Mouse (Mus musculus) E14TG2a.4 (cell line): ENCODE data around the gene Htr3a.

ENCODE experiments used
- H3K27me3 ChIP-seq: 2 replicates; pipeline ENCODE4 v1.6.1; 2014; ENCODE audit warnings: low read length, control low read depth; ENCODE audit not compliant: insufficient read depth
- H3K36me3 ChIP-seq: 2 replicates; pipeline ENCODE4 v1.6.1; 2014; ENCODE audit warnings: low read length, control low read depth; ENCODE audit not compliant: insufficient read depth
- H3K4me1 ChIP-seq: replicated peaks from 2 replicates; pipeline ENCODE4 v1.6.1; 2014; ENCODE audit warnings: low read depth, low read length, control low read depth
- H3K4me3 ChIP-seq: replicated peaks from 2 replicates; pipeline ENCODE4 v1.5.1; 2014; ENCODE audit warnings: mild to moderate bottlenecking, low read length
- H3K9me3 ChIP-seq: 2 replicates; pipeline ENCODE4 v1.6.1; 2014; ENCODE audit warnings: low read length, control low read depth
- CTCF ChIP-seq: conservative IDR thresholded peaks from 2 replicates; pipeline ENCODE4 v1.5.1; 2014; ENCODE audit warnings: low read length
- NANOG ChIP-seq: IDR thresholded peaks from 2 replicates; pipeline ENCODE4 v1.6.1; 2014; ENCODE audit warnings: borderline replicate concordance, low read length, mixed read lengths
- POU5F1 ChIP-seq: IDR thresholded peaks from 2 replicates; pipeline ENCODE4 v1.6.1; 2014; ENCODE audit warnings: low read length, borderline replicate concordance

The Htr3a gene

GRCm38 (mm10) chr9:48898551-48898950 lies 12.3 kb downstream of the Htr3a start:
- TF ChIP-seq CTCF (no peak), POU5F1 (no peak), NANOG (no peak)
- Histone ChIP-seq H3K27me3 (peaks cover 12% of the 10 kb centered on the region), H3K4me3 (no peak overlapping the region), H3K36me3 (no peaks in the 10 kb centered on the region), H3K9me3 (peaks cover 3% of the 10 kb centered on the region; the same call in 1 of the 2 replicates), H3K4me1 (peaks cover 15% of the 10 kb centered on the region)

- peaks cover 3% of the 10 kb centered on the region; the same call in 1 of the 2 replicates for H3K9me3 ChIP-seq
- H3K27me3 ChIP-seq: peaks cover 18% of the 10 kb centered on the region
- TF ChIP-seq CTCF (no peak), NANOG (no peak), POU5F1 (no peak)
- H3K4me3 ChIP-seq: no peak overlapping the region
- H3K4me1 ChIP-seq: peaks cover 21% of the 10 kb centered on the region
- H3K36me3 ChIP-seq: no peaks in the 10 kb centered on the region
Observed at GRCm38 (mm10) chr9:48895819-48896536, 14.9 kb downstream of the Htr3a start.

GRCm38 (mm10) chr9:48894755-48895154 lies 16.1 kb downstream of the Htr3a start:
- H3K27me3 ChIP-seq: peaks cover 18% of the 10 kb centered on the region
- H3K9me3 ChIP-seq: peaks cover 3% of the 10 kb centered on the region; the same call in 1 of the 2 replicates
- no peaks in the 10 kb centered on the region for H3K36me3 ChIP-seq
- H3K4me1 ChIP-seq: peaks cover 31% of the 10 kb centered on the region
- H3K4me3 ChIP-seq: no peak overlapping the region
- no peak for TF ChIP-seq POU5F1
- TF ChIP-seq NANOG: no peak
- TF ChIP-seq CTCF: no peak

GRCm38 (mm10) chr9:48893986-48894385 lies 16.9 kb downstream of the Htr3a start:
- Histone ChIP-seq H3K27me3 (peaks cover 18% of the 10 kb centered on the region), H3K36me3 (no peaks in the 10 kb centered on the region), H3K9me3 (peaks cover 3% of the 10 kb centered on the region; the same call in 1 of the 2 replicates), H3K4me3 (no peak overlapping the region), H3K4me1 (peaks cover 38% of the 10 kb centered on the region)
- TF ChIP-seq POU5F1: no peak
- TF ChIP-seq CTCF: peak; percentile 53

- Histone ChIP-seq H3K36me3 (no peaks in the 10 kb centered on the region), H3K4me1 (peaks cover 31% of the 10 kb centered on the region), H3K27me3 (peaks cover 20% of the 10 kb centered on the region), H3K9me3 (peaks cover 6% of the 10 kb centered on the region), H3K4me3 (no peak overlapping the region)
- TF ChIP-seq NANOG (peak; percentile 77; the same call in 1 of the 2 replicates), POU5F1 (0 out of 2 replicates have a peak, but pooled peaks have one; percentile 5), CTCF (no peak)
Observed at GRCm38 (mm10) chr9:48889093-48889492, 21.8 kb downstream of the Htr3a start.

- H3K4me1 ChIP-seq: no peaks in the 10 kb centered on the region
- H3K27me3 ChIP-seq: peaks cover 9% of the 10 kb centered on the region; the same call in 1 of the 2 replicates
- H3K36me3 ChIP-seq: no peaks in the 10 kb centered on the region
- no peaks in the 10 kb centered on the region for H3K9me3 ChIP-seq
- TF ChIP-seq CTCF: no peak
- TF ChIP-seq POU5F1: no peak
- TF ChIP-seq NANOG: no peak
- no peak overlapping the region for H3K4me3 ChIP-seq
Observed at GRCm38 (mm10) chr9:48872896-48873295, 38.0 kb downstream of the Htr3a start.

- Histone ChIP-seq H3K9me3 (no peaks in the 10 kb centered on the region), H3K4me3 (no peak overlapping the region), H3K36me3 (no peaks in the 10 kb centered on the region), H3K27me3 (peaks cover 40% of the 10 kb centered on the region), H3K4me1 (peaks cover 4% of the 10 kb centered on the region; the same call in 1 of the 2 replicates)
- TF ChIP-seq CTCF (no peak), POU5F1 (no peak), NANOG (no peak)
Observed at GRCm38 (mm10) chr9:48866523-48867121, 44.3 kb downstream of the Htr3a start.

- Histone ChIP-seq H3K4me1 (peaks cover 12% of the 10 kb centered on the region), H3K27me3 (peaks cover 38% of the 10 kb centered on the region), H3K9me3 (no peaks in the 10 kb centered on the region), H3K36me3 (no peaks in the 10 kb centered on the region), H3K4me3 (no peak overlapping the region)
- TF ChIP-seq POU5F1 (no peak), NANOG (no peak), CTCF (no peak)
Observed at GRCm38 (mm10) chr9:48865235-48865634, 45.7 kb downstream of the Htr3a start.

- Histone ChIP-seq H3K4me3 (no peak overlapping the region), H3K27me3 (peaks cover 23% of the 10 kb centered on the region), H3K9me3 (no peaks in the 10 kb centered on the region), H3K4me1 (peaks cover 17% of the 10 kb centered on the region), H3K36me3 (no peaks in the 10 kb centered on the region)
- no peak for TF ChIP-seq POU5F1
- TF ChIP-seq NANOG: no peak
- no peak for TF ChIP-seq CTCF
Observed at GRCm38 (mm10) chr9:48861481-48861880, 49.4 kb downstream of the Htr3a start.
